Mouse (Mus musculus) kidney, adult 2 months (tissue): Measurements from ENCODE around the gene Itgbl1.

Experiments
- CTCF ChIP-seq: fragments of 200-500 bp; conservative IDR thresholded peaks from 2 replicates; pipeline ENCODE4 v1.5.1; 2011; ENCODE audit warnings: low read depth, mild to moderate bottlenecking, control low read depth, low read length, moderate library complexity, mixed read lengths; ENCODE audit not compliant: insufficient read depth, insufficient read length
- POLR2A ChIP-seq: fragments of 200-500 bp; IDR thresholded peaks from one replicate; pipeline ENCODE4 v1.6.1; 2011; ENCODE audit warnings: low read depth, low read length, control low read depth

DNA sequence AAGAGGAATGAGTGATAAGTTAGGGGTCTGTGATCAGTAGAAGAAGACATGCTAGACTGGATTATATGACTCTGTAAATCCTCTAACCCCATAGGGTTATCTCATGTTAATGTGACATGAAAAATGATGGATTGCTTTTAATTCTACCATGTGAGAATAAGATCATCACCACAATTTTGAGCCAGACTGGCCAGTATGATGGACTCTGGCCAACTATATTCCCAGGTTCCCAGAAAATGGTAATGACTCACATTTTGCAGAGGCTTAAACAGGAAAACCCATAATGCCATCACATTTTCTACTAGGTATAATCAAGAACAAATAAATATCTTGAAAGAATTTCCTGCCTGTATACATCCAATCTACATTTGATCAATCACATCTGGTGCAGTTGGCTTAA, 55.0 kb downstream of the Itgbl1 start:
- TF ChIP-seq POLR2A: no peak
- TF ChIP-seq CTCF: no peak
